Mouse (Mus musculus) 3T3-L1 (cell line): Measurements from ENCODE around the gene Scpep1.
A peak's percentile ranks its signal among the peaks of the same experiment; 100 is the strongest.

ENCODE experiments used
- DNase-seq: peaks from one replicate; pipeline ENCODE4 v3.0.0-alpha.2; 2015; ENCODE audit warnings: low read depth, low spot score

The Scpep1 gene

DNA sequence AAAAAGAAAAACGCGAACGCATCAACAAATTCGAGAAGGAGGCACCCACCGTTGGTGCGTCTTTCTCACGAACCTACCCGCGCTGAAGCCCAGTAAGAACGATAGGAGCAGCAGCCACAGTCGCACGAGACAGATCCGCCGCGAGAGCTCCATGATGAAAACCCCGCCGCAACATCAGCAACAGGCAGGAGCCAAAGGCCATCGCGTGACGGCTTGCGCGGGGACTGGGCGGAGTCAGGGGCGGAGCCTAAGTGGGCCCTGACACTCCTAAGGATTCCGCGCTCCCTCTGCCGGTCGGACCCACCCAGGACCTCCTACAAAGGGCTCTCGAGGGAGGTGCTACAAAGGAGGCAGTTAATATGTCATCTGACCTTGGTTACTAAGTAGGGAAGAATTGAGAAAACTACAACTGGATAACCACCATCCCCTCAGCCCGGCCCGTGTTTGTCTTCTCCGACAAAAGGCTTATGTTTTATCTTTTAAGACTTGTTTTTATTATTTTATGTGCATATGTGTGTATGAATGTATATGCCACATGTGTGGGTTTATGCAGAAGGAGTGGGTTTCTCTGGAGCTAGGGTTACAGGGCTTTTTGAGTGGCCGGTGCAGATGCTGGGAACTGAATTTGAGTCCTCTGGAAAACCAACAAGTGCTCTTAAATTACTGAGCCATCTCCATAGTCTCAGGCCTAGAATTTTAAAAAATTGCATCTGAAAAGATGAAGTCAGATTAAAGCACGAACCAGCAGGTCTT lies at the start of gene Scpep1:
Scpep1 (minus strand) TSS at position 249 of the 753 bp plus-strand sequence.
- DNase-seq = peak; percentile 99

DNA sequence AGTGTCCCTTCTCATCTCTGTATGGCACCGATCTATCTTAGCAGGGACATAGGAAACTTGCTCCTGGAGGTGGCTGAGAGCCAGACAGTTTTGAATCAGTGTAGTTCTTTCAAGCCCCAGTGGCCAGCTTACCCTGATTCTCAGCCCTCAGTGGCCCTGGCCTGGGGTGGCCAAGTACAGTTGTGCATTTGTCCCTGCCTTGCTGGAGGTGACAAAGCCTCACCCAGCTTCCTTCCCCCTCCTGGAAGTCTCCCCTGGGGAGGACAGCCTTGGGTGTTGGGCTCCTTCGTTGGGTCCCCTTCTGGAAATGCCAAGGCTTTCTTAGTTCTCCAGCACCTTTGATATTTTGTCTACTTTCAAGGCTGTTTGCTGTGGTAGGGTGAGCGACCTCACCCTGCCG lies 48.5 kb upstream of the Scpep1 start:
- DNase-seq = no peak

DNA sequence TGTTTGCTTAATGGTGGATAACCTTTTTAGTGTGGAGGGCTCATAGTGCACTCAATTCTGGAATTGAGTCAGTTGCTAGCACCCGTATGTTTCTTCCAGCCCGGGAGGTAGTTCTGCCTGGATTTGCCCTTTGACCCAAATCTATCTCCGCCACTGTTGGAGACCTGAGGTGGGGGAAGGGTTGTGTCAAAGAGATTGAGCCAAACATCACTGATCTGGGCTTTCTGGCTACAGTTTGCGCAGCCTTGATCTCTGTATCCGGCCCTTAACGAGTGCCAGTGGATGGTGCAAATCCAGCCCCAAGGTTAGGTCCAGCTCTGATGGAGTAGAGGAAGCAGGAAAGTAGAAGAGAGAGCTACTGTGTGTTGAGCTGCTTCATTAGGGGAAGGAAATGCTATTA lies 47.8 kb upstream of the Scpep1 start:
- no peak for DNase-seq

DNA sequence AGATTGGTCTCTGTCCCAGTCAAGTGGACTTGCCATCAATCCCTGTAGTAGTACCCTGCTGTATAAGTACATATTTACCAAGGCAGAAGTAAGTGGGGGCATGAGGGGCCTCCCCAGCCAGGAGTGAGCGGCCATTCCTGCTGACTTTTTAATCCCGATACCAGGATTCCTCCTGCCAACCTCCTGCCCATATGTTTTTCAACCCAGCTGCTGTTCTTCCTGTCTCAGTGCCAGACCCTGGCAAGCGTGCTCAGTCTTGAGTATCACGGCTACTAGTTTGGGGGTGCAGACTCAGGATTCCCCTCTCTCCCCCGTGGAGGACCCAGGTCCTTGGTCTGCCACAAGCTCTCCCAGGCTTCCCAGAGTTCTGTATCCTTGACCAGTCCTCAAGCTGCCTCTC lies 47.4 kb upstream of the Scpep1 start:
- DNase-seq = no peak

DNA sequence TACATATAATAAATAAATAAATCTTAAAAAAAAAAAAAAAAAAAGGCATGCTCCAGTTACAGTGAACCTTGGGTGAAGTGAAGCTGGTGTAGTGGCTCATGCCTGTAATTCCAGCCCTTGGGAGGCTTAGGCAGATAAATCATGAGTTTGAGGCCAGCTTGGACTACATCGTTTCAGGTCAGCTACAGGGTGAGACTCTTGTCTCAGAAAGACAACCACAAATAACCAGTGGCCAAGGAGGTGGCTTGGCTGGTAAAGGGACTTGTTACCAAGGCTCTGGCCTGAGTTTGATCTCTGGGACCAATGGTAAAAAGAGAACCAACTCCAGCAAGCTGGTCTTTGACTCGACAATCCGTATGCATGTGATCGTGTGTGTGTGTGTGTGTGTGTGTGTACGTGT lies 46.8 kb upstream of the Scpep1 start:
- no peak for DNase-seq

DNA sequence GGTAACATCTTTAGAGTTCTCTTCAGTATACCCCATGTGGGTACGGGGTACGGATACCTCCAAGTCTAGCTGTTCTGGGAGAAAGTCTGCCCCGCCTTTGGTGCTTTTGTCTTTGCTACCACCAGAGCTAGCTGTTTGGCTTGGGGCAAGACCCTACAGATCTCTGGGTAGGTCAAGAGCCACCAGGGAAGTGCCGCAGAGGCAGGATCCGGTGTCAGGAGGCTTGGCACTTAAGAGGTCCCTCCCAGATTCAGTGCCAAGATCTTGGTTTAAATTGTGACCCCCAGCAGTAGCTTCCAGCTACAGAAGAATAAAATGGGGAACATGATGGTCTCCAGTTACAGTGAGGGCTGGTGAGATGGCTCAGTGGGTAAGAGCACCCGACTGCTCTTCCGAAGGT lies 46.3 kb upstream of the Scpep1 start:
- no peak for DNase-seq

DNA sequence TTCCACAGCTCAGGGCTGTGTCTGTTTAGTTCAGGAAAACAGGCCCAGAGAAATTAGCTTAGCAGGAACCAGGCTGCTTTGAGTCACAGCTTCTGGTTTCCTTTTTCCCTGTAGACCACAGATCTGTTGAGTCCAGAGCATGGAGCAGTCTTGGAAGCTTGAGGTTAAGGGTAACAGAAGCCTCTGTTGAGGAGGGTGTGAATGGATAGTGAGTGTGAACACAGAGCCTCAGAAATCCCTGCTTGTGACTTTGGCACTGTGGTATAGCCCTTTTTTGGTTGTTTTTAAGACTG lies 45.2 kb upstream of the Scpep1 start:
- DNase-seq = peak; percentile 52

DNA sequence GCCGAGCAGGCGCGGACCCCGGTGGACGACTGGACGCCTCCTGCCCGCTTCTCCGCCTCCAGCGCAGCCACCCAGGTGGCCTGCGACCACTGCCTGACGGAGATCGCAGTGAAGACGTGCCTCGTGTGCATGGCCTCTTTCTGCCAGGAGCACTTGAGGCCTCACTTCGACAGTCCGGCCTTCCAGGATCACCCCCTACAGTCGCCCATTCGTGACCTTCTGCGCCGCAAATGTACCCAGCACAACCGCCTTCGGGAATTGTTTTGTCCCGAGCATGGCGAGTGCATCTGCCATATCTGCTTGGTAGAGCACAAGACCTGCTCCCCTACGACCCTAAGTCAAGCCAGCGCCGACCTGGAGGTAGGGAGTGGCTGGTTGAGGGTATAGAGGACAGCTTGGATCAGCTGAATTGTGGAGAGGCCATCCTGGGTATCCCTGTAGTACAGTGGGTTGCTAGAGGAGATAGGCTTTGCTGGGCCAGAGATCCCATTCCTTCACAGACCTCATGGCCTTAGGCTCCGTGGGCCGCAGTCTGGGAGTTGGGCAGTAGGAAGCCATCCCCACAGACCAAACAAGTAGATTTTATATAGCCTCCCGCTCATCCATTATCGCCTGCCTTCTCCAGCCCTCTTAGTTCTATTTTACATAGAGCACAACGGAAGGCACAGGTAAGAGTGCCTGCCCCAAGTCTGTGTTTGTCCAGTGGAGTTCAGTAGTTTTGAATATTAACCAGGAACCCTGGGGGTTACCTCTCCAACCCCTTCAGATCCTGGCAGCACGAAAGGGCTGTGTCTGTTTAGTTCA lies 44.7 kb upstream of the Scpep1 start:
- peak; percentile 41 for DNase-seq

DNA sequence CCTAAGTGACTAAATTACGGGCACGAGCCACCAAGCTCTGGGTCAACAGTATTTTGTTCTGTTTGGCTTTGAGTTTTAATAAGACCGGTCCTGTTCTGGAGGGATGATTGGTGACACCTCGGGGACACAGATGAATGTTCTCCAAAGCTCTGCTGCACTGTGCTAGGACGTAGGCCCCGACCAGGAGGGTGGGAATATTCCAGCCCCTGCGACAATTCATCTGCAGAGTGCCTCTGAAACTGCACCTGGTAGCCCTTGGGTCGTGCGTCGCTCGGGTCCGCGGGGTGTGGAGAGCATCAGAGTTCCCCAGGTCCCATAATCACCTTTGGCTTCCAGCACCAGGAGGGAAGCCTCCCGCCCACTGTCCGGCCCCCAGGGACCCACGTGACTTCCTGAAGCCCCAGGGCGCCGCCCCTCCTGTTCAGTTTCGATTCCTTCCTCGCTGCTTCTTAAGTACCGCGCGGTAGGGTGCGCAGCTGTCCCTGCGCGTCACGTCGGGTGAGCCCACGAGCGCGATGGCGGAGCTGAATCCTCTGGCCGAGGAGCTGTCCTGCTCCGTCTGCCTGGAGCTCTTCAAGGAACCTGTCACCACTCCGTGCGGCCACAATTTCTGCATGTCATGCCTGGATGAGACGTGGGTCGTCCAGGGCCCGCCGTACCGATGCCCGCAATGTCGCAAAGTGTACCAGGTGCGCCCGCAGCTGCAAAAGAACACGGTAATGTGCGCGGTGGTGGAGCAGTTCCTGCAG lies 43.9 kb upstream of the Scpep1 start, which contains the start of gene Trim25:
Trim25 (plus strand) TSS at position 403 of the 749 bp plus-strand sequence.
- DNase-seq = peak; percentile 97

DNA sequence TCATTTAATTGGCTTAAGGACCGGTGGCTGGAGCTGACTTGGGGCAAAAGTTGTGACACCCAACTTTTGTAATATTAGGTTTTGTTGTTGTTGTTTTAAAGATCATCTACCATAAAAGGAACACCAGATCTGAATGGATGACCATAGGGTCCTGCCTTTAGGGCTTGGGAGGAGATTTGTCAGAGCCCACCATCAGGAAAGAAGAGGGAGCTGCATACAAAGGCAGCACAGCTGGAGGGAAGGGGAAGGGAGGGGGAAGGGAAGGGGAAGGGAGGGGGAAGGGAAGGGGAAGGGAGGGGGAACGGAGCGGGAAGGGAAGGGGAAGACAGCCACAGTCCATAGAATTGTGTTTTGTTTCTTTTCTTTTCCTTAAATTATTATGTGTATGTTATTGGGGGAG lies 43.1 kb upstream of the Scpep1 start:
- no peak for DNase-seq

DNA sequence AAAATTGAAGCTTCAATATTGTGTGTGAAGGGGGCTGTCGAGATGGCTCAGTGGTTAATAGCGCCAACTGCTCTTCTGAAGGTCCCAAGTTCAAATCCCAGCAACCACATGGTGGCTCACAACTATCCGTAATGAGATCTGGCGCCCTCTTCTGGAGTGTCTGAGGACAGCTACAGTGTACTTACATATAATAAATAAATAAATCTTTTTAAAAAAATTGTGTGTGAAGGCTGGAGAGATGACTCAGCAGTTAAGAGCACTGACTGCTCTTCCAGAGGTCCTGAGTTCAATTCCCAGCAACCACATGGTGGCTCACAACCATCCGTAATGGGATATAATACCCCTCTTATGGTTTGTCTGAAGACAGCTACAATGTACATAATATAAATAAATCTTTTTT lies 42.1 kb upstream of the Scpep1 start:
- DNase-seq = peak; percentile 34

DNA sequence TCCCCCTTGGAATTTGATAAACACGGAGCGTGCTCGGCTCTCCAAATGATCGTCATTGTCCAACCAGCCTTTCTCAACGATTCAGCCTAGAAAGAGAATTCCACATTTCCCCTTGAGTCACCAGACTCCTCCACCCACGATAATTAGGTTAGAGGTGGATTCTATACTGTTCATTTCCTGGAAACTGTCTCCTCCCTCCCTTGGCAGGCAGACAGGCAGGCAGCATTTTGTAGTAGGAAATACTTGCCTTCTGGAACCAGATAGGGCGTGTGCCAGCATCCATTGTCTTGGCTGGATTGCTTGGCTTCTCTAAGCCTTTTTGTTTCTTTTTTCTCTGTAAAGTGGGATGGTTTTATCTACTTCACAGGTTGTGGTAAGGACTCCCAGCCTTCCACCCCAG lies 41.2 kb upstream of the Scpep1 start:
- DNase-seq = peak; percentile 91

DNA sequence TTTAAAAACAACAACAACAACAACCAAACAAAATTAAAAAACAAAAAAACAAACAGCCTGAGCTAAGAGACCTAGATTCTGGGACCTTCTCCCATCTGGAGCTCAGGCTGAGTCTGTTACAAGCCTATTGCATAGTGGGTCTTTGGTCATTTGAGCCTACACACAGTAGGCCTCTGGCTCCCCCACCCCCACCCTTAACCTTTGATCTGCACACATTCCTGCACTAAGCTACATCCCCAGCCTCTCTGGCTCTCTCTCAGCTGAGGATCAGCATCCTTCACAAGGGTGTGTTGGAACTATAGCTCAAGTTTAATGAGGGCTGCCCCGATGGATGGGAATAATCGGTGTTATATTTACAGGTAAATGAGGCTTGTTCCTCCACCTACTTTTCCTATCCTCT lies 40.4 kb upstream of the Scpep1 start:
- no peak for DNase-seq

DNA sequence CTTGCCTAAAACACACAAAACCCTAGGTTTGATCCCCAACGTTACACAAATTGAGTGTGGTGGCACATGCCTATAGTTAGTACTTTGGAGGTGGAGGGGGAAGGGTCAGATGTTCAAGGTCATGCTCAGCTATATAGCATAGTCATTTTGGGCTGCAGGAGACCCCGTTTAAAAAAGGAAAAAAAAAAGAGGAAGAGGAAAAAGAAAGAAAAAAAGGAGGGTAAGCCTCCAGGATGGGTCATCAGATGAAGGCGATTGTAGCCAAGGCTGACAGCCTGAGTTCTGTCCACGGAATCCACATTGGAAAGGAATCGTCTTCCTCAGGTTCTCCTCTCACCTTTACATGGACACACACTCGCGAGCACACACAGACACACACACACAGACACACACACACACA lies 39.2 kb upstream of the Scpep1 start:
- no peak for DNase-seq

DNA sequence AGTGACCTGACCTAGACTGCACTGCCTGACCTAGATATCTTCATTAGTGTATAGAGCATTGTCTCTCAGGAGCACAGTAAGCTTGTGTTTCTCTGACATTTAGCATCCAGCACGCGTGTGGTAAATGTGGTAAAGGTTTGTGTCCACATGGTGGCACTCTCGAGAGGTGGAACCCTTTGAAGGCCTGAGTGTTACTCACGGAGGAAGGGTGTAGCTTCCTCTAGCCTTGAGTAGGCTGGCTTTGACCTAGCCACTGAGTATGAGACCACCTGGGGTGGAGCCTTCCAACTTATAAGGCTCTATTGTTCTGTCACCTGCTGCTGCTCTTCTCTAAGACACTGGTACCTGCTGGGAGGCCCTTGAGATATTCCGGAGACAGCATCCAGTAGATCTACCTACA lies 38.4 kb upstream of the Scpep1 start:
- DNase-seq = peak; percentile 83

DNA sequence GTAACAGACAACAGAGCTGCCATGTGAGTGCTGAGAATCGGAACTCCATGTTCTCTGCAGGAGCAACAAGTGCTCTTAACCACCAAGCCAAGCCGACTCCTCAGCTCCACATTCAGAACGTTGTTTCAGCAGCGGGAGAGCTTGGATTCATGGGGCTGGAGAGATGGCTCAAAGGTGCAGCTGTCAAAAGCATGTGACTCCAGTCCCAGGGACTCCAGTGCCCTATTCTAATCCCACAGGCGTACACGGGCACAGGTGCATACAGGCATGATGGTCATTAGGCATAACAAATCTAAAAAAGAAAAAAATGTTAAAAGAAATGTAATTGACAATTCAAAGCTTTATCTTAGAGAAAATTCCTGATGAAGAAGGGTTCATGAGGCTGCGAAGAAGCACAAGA lies 37.9 kb upstream of the Scpep1 start:
- DNase-seq = no peak

DNA sequence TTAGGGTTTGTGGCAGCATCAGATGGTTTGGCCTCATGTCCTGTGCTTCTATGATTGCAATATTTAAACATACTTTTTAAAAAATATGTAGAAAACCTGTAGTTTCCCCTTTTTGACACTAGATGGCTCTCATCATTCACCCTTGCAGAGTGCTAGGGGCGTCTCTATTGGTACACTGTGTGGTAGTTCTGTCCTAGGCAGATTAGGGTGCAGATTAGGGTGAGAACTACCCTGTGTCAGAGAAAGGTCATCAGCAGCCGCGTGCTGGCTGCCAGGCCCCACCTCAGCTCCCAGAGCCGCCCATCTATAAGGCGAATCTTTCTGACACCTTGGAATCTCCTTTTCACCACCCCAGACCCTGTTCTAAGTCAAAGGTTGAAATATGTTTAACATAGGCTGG lies 34.3 kb upstream of the Scpep1 start:
- DNase-seq = peak; percentile 69

DNA sequence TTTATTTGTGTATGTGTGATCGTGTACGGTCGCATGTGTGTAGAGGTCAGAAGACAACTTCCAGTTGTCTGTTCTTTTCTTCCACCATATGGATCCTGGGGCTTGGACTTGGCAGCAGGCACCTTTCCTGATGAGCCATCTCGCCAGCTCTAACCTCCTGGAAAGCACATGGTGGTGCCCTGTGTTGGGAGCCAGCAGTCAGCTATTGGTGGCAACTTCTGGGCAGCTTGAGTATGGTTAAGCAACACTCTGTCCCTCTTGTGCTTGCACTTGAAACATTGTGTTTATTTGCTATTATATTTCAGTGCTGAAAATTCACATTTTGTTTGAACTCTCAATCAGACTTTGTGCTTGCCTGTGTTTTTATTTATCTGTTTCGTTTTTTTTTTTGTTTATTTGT lies 33.7 kb upstream of the Scpep1 start:
- no peak for DNase-seq

DNA sequence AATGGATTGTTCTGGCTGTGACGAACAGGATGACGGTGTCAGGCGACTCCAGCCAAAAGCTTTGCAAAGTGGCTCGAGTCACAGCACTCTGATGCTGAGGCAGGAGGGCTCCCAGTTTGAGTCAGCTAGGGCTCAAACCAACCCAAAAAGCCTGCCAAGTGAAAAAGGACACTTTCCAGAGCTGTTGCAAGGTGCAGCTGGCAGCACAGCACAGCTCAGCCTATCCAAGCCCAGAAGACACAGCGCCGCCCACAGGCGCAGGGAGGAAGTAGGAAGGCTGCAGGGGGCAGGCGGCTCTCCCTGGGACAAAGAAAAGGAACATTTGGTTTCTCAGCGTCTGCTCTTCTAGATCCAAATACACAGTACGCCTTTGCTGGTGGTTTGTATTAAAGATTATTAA lies 31.4 kb upstream of the Scpep1 start:
- DNase-seq = no peak

DNA sequence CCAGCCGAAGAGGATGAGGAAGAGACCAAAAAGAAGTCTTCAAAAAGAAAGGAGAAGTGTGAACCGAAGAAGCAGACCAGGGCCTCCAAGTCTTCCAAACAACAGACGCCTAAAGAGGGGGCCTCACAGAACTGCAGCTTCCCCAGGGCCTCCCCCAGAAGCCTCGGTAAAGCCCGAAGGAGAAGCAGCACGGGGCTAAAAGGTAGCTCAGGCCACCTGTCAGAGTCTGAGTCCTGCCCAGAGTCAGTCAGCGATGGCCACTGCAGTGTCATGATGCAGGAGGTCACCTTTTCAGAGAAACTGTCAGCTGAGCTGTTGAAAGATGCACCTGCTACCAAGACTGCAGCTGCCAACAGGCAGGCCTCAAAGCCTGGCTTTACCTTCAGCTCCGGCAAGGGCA lies 26.1 kb upstream of the Scpep1 start:
- no peak for DNase-seq

DNA sequence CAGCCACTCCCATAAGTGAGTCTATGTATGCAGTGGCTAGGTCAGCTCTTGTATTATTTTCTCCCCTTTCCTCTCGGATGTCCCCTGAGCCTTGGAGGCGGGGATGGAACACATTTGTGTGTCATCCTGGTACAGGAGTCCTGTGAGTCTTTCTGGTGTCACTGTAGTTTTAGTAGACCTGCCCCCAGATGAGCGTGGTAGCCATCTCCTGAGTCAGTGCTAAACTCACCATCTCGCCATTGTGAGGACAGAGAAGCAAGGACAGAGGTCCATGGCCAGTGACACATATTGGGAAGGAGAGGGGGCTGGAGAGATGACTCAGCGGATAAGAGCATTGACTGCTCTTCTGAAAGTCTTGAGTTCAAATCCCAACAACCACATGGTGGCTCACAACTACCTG lies 21.9 kb upstream of the Scpep1 start:
- no peak for DNase-seq

DNA sequence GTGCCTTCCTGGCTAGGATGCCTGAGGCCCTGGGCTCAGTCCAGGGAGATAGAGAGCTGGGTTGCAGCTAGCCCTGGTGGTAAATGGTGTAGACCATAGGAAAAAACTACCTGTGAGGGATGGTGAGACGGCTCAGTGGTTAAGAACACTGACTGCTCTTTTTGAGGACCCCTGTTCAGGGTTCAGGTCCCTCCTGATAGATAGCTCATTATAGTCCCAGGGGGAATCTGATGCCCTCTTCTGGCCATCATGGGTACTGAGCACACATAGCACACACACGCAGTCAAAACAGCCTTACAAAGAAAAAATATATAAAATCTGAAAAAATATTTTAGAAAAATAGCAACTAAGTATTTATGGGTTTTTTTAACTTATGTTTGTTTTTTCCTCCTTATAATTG lies 21.1 kb upstream of the Scpep1 start:
- peak; percentile 48 for DNase-seq
